Mouse (Mus musculus) retina, postnatal 7 days (tissue): ENCODE data around the gene Npcd.
A peak's percentile ranks its signal among the peaks of the same experiment; 100 is the strongest.

Source experiments
- DNase-seq: peaks from one replicate; pipeline ENCODE4 v3.0.0-alpha.2; 2012; ENCODE audit warnings: low read depth, low spot score

The Npcd gene

DNA sequence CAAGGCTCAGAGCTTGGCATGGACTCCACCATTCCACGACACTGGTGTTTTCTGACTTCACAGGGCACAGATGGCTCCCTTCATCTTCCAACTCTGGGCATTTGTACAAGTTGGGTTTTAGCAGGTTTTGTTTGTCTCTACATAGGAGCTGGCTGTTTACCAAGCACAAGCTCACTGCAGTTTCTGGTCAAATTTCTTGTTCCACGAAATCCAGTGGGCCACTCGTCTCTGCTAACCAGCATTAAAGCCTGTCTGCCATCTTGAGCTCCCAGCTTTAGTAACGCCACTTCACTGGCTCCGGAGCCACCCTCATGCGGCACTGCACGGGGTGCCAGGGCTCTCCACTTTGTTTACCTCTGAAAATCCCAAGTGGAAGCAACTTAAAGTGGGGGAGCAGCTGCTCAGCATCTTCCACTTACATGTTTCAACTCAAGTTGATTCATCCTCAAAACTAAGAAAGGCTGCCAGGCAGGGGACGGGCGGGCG lies 67.4 kb downstream of the Npcd start:
- no peak for DNase-seq

DNA sequence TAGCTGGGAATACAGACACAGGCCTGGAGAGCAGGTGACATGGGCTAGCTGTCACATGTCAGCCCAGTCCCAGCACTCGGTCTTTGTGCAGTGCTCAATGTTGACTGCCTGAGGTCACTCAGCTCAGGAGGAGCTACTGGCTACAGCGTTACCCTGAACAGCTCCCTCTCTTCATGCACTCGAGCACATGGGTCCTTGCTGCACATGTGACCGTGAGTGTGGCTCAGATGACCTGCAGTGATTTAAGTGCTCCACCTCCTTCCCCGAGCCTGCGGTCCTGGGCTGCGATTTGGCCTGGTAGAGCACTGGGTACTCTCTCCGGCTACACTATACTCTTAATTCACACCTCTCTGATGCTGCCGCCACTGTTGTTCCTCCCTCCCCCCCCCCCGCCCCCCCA lies 67.9 kb downstream of the Npcd start:
- DNase-seq: no peak

DNA sequence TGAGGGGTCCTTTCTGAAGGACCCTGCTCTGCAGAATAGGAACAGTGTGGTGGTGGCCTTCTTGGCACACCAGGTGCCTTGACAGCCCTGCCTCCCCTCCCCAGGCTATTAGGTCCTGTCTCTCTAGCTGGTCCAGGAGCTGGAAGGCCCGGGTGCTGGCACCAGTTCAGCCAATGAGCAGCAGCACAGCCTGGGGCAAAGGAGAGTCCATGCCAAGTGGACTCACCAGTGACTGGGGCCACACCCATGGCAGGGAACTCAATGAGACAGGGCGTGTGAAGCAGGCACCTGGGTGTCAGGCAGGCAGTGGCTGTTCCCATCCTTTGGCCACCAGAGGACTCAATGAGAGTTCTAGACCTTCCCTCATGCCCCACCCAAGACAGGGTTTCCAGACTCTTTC lies 68.7 kb downstream of the Npcd start:
- no peak for DNase-seq

DNA sequence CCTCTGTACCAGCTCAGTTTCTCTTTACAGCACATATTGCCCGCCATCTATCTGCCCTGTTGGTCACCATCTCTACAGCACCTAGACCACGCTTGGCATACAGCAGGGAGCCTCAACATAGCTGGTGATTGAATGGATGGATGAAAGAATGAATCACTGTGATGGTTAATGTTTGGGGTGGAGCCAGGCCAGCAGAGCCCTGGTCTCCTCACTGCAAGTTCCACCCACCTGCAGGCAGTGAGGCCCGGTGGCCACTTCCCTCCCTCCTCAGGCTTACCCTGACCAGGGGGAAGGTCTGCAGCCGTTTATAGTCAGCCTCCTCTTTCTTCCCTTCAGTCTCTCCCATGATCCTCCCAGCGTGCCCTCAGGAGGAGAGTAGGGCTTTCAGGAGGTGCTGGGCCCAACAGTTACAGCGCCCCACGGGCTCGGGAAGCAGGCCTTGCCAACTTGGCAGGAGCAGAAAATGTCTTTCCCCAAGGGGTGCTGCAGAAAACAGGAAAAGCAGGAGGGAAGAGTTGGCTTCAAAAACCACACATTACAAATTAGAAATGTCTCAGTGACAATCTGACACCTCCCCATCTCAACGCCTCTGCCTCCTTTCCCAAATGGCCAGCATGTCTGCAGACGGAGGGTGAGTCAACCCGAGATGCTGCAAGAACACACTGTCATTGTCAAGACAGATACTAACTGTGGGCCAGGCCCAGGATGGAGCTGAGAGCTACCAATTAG lies 69.3 kb downstream of the Npcd start:
- no peak for DNase-seq

DNA sequence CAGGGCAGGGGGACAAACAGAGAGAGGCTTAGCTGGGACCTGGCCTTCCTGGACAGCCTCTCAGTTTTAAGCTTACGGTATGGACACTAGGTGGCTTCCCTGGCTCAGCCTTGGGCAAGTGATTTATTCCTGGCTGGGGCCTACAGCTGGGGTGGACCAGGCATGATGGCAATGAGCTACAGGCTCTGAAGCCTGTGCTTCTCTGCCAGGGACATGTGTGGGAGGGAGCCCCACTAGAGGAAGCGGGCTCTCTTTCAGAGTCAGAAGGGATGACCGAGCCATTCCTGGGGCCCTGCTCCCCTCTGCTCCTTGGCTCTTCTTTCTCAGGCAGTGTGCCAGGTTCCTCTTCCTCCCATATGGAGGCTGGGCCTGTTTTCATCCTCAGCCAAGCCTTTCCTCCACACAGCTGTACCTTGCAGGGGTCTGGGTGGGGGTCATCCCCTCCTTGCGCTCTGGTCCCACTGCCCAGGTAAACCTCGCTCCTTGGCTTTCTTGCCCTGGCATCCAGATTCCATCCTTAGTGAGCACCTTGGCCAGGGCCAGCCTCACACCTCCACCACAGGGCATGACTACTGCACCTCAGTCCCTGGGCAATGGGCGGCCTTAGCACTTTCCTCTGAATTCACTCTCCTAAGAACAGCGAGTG lies 70.3 kb downstream of the Npcd start:
- DNase-seq: no peak

DNA sequence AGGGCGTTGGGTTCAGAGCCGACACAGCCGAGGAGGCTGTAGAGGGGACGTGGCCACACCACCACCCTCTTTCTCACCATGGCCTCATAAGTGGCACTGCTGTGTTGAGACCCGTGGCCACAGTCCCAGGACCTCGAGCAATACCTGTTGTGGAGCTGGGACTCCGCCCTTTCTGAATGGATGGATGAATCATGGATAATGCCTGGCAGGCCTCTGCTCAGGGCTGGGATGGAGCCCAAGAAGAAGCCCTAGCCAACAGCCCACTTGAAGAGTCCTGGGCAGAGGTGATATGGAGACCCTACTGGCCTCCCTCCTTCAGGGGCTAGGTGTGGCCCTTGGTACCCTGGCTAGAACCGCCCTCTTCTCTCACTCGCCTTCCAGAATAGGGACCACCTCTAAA lies 71.0 kb downstream of the Npcd start:
- no peak for DNase-seq

DNA sequence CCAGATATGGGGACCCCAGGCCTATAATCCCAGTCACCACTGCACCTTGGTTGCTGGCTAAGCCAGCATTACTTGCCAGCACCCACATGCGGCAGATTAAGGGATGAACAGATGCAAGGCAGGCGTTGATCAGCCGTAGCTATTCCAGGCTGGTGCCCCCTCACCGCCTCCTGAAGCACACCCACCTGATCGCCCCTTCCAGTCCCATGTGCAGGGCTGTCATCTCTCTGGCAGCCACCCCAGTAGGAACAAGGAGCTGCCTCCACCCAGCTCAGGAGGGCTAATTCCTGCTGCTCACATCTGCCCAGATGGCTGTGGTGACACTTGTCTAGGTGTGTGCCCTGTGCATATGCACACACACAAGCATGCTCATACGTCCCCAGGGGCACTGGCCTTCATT lies 73.1 kb downstream of the Npcd start:
- DNase-seq: no peak

DNA sequence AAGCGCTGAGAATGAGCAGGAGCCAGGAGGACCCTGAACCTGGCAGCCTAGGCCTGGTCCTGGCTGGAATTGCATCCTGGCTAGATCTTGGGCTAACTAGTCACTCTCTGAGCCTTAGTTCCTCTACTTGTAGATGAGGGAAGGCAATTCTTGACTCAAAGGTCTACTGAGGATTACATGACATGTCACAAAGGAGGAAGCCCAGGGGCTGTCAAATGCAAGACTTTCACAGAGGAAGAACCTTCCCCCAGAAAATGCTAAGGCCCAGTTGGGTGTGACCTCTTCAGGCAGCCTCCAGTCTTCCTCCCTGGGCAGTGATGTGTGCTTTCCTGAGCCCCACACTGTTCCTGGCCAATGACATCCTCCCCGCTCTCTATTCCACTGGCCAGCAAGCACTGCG lies 76.9 kb downstream of the Npcd start:
- no peak for DNase-seq

DNA sequence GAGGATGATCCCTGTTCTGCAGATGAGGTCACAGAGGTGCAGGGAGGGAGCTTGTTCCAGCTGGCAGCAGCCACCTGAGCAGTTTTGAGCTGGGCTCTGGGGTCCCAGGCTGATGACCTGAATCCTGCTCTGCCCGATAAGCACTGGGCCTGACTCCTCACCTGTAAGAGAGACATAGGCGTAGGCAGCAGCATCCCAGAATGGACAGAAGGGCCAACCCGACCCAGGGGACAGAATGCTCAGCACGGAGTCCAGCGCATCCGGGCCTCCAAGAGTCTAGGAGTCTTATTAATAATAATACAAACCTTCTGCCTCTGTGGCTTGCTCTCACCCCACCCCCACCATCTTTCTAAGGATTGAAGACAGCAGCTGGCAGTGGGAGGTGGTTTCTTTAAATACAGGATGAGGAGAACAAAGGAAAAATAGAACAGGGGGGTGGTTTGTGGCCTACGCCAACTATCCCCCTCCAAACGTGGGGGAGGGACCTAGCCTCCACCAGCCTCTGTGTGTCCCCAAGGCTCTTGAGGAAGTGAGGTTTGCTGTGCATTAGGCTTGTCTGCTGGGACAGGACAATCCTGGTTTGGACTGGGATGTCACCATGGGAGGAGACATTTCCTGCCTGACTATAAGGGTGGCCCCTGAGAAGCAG lies 77.9 kb downstream of the Npcd start:
- DNase-seq: no peak

DNA sequence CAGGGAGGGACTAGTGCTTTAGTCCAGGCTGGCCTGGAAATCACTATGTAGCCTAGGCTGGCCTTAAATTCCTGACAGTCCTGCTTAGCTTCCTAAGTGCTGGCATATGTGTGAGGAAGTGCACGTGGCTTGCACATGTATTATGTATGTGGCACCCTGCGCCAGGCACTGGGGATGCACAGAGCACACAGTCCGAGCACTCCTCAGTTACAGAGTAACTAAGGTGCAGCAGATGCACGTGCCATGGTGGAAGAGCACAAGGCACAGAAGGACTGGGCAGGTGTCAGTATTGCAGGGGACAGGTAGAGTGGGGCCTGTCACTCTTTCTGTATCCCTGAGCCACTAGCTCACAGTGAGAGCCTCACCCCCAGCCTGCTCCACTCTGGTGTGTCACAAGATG lies 78.9 kb downstream of the Npcd start:
- DNase-seq: no peak

DNA sequence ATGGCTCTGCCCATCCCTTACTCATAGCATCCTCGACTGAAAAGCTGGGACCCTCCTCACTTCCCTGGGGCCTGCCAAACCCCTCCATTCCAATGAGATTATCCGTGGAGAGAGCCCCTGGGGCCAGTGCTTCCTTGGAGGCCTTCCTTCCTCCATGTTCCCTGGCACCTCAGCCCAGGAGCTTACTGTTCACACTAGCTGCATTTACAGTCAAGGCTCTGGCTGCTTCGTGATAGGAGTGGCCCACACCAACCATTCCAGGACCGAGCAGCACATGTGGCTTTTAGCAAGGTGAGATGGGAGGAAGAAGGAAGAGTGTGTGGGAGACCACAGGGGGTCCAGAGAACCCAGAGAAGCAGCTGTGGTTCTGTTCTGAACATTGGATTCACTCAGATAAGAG lies 80.2 kb downstream of the Npcd start:
- no peak for DNase-seq

DNA sequence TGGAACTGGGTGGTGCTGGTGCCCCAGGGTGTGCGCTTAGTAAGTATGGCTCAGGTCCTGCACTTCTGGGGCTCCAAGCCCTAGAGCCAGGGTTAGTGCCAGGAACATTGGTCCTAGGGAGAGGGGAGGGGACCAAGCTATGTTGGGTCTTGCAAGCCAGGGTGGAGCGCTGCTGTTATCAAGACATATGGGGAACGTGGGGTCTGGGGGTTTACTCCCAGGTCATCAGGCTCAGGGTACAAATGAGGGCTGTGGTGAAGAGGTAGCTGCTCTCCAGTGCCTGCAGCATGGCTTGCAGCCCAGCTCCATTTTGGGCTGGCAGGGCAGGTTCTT lies 80.7 kb downstream of the Npcd start:
- no peak for DNase-seq

DNA sequence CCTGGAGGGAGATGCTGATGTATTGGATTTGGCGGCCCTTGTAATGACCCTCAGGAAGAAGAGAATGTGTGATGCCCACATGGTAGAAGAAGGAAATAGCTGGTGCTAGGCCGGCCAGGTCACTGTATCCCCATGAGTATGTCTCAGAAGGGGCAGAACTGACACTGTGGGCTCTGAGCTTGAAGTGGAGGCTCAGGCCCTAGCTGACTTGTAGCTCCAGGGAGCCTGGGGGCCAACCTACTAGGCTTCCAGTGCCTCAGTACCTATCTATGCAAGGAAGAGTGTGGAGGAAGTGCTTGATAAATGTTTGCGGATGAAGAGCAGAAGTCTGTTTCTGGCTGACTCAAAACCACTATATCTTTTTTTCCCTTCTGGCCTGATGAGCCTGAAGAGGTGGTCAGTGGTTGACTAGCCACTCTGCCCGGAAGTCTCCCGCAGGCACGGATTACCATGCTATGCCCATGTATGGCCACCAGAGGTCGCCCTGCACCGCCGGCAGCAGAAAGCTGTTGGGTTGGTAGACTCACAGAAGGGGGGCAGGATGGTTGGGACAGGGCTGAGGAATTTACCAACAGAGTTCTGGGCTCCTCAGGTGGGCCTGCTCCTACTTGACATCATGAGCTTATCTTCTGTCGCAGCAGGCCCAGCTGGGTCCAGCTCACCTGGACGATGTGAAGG lies 81.2 kb downstream of the Npcd start:
- peak; percentile 54 for DNase-seq

DNA sequence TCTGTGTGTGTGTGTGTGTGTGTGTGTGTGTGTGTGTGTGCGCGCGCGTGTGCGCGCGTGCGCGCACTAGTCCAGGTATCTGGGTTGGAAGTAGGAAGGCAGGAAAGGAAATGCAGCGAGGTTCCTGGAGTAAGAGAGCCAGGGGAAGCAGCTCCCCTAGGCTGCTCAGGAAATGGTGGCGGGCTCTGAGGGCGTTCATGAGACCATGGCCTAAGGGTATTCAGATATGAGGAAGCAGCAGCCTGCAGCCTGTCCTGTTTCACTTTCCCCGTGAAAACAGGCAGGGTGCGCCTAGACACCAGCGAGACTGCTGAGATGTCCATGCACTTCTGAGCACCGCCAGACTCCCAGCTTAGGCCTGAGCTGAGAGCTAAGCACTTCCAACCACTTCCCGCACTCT lies 82.3 kb downstream of the Npcd start:
- DNase-seq: no peak

DNA sequence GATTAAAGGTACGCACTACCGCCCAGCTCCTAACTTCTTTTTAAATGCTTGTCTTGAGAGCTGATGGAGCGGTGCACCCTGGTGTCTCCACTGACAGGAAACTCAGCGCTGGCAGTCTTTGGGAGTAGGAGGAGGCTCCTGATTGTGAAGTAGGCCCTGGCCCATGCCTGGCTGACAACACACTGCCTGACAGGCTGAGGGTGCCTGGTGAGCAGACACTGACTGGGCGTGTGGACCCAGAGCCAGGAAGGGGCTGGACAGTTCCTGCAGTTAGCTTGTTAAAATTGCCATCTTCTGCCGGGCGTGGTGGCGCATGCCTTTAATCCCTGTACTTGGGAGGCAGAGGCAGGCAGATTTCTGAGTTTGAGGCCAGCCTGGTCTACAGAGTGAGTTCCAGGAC lies 83.8 kb downstream of the Npcd start:
- DNase-seq: no peak

DNA sequence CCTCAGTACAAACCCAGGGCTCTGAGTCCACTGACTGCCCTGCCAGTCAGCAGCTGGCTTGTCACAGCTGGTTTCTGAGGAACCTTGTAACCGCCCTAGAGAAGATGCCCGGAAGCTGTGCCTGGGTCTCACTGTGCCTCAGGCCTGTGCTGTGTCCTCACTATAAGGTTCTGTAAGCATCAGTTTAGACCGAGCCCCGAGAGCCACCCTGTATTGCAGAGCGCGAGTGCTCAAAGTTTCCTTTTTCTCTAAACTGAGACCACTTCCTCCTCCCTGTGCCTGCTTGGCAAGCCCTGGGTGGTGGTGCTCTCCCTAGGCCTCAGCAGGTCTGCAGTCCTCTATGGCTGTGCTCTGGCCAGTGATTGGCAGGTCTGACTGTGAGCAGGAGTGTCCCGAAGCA lies 84.9 kb downstream of the Npcd start:
- no peak for DNase-seq

DNA sequence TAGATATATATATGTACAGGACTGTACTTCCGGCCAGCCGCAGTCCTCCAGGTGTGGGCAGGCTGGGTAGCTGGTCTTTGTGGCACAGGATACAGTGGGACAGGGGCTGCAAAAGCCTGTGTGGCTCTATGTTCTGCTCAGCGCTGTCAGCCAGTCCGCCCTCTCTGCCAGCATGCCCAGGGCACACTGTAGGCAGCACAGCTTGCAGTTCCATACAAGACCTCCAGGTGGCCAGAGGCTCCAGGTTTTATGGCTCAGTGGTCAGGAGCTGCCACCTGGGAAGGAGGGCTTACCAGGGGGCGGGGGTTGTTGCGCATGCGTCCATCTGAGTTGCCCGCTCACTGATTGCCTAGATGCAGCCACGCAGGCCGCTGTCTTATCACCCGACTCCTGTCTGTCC lies 86.0 kb downstream of the Npcd start:
- peak; percentile 65 for DNase-seq

DNA sequence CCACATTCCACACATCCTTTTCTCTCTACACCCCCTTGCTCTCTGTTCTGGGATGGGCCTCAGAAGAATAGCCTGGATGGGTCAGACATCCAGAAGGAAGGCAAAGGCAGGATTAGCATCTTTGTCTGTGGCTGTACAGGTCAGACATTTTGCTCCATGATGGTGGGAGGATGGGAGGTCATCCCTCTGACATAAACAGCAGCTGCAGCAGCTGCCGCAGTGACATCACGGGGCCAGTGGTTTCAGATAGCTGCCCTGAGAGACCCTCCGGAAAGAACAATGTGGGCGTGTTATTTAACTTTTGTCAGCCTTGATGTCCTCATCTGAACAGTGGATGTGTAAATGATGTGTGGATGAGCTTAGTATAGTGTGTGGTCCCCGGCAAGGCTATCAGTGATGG lies 88.2 kb downstream of the Npcd start:
- DNase-seq: no peak

DNA sequence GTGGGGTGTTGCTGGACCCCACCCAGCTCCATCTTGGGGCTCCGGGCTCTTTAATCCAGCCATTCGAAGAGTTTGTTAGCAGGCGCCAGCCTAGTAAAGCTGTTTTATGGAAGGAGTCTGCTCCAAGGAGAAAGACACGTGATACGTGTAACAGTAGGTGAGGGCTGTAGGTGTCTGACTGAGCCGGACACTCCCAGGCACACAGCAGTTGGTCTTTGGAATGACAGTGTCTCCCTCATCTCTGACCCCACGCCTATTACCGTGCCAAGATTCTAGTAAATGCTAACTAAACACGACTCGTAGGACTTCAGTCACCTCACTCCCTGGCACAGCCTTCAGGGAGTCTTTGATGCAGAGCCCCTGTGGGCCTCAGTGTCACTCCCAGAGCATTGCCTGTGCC lies 88.7 kb downstream of the Npcd start:
- no peak for DNase-seq

DNA sequence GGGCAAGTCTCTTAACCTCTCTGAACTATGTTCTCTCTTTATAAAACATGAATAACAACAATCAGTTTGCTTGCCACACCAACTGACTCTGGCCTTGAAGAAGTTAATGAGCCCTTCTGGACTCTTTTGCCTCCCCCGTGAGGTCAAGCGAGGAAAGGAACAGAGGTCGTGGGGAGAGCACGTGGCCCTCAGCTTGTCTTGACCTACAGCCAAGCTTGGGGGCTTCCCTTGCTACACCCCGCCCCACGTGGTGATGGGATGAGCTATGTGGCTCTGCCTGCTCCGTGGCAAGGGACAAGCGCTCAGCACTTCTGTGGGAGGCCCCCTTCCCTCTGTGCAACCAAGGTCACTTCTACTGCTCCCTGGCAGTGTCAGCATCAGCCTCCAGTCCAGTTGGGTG lies 89.3 kb downstream of the Npcd start:
- no peak for DNase-seq

DNA sequence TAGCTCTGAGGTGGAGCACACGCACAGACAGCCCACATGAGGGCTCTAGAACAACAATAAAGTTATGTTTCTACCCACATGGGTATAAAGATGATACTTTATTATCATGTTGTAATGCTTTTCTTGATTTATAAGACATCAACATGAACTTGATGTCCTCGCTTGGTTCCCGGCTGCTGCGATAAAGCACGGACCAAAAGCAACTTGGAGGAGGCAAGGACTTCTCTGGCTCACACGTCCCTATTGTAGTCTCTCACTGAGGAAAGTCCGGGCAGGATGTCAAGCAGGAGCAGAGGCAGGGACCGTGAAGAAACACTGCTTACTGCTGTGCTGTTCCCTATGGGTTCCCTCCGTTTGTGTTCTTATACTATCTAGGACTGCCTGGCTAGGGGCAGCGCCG lies 90.0 kb downstream of the Npcd start:
- no peak for DNase-seq

DNA sequence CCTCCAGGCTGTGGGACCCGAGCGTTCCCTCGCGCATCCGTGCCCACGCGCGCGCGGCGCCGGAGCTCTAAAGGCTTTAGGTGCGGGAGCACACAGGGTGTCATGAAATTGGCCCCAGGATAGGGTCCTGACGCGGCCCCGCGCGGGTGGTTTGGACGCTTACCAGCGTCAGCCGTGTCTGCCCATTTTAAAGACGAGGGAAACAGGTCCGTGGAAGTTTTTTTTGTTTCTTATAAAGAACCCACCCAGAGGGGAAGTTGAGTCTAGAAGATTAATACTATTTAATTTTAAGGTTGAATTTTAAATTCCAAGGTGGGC lies 91.4 kb downstream of the Npcd start:
- DNase-seq: no peak
